Mouse (Mus musculus): Measurements from ENCODE around the gene Armc2. TPM values are rescaled to one million over a fixed set of nuclear protein-coding genes. Genes with fewer than 3 reads are reported as not detected.

Gene Armc2
- total and polyA plus RNA-seq, 3 experiments: 0.34 to 0.99 (median 0.90) TPM

DNA sequence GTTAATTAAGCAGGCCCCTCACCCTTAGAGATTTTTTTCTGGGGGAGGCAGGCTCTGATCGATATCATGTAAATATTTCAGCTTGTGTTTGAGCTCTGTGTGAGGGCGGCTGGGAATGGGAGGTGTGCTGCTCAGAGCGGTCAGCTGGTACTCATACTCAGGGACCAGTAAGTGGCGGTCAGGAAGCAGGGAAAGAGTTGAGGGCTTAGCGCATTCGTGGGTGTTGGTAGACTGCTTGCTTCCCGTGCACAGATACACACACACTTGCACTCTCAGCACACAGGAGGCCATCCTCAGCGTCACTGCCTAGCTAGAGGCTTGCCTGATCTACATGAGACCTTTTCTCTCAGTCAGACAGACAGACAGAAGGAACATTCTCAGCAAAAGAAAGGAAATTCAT lies 116.8 kb downstream of the Armc2 start:
- Histone ChIP-seq H3K27me3 (replicated peaks) (no peaks in the 10 kb centered on the region), H3K79me2 (replicated peaks; ENCODE audit: control insufficient read depth, extremely low read depth, insufficient read depth, poor library complexity, severe bottlenecking) (no peaks in the 10 kb centered on the region), H3K9ac (ENCODE audit: insufficient read depth, low read depth) (no peak overlapping the region), H3K4me2 (ENCODE audit: insufficient read depth, low read depth, poor library complexity, severe bottlenecking) (no peak overlapping the region), H3K9me3 (replicated peaks; ENCODE audit: low read length) (peaks cover 11% of the 10 kb centered on the region), H3K4me1 (ENCODE audit: control insufficient read depth in 1 of 2, insufficient read depth in 2 of 2) (peaks cover 2 to 12% of the 10 kb centered on the region in 2 experiments; a peak in 2 of 4 replicates), H3K27ac (ENCODE audit: insufficient read depth, low read depth) (no peak overlapping the region), H3K4me3 (replicated peaks in 1 of 3; ENCODE audit: low read depth in 2 of 3, low read length in 2 of 3, poor library complexity in 1 of 3) (no peak overlapping the region), H3K36me3 (replicated peaks in 1 of 2; ENCODE audit: control insufficient read depth in 1 of 2, insufficient read depth in 1 of 2, low read length in 1 of 2) (peaks cover 24 to 84% of the 10 kb centered on the region in 2 experiments)
- dilution Hi-C loops (cut with MboI; ENCODE audit: extremely low pct_ligation_motif_present, extremely low pct_unique_long_range_greater_than_20kb, low sequenced_read_pairs): no loop called here
- in situ Hi-C loops (cut with MboI; ENCODE audit: low pct_ligation_motif_present, low pct_unique_long_range_greater_than_20kb, low sequenced_read_pairs): no loop called here
- TF ChIP-seq SMC3 (IDR thresholded peaks at IDR 0.05; ENCODE audit: low read depth, low read length): no peak
- no peak for TF ChIP-seq ZKSCAN1 (IDR thresholded peaks at IDR 0.05; ENCODE audit: borderline replicate concordance, low read depth, low read length)
- TF ChIP-seq ZMIZ1 (IDR thresholded peaks at IDR 0.05; ENCODE audit: low read depth, low read length): no peak
- no peak for DNase-seq (ENCODE audit: extremely low read depth)

DNA sequence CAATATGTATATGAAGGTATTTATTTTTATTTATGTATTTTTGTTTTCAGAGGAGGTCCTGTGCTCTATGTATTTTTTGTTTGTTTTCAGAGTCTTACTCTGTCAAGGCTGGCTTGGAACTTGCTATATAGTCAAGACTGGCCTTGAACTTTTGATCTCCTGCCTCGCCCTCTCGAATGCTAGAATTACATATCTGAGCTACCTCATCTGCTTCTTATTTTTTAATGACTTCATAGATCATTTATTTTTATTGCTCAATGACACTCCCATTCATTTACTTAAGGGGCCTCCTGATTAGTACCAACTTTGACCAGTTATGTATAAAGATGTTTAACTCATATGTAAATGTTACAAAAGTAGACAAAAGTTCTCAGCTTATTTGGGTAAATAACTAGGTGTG lies 121.4 kb downstream of the Armc2 start:
- dilution Hi-C loops (cut with MboI; ENCODE audit: extremely low pct_ligation_motif_present, extremely low pct_unique_long_range_greater_than_20kb, low sequenced_read_pairs) (no loop called here), in situ Hi-C loops (cut with MboI; ENCODE audit: low pct_ligation_motif_present, low pct_unique_long_range_greater_than_20kb, low sequenced_read_pairs) (no loop called here)
- no peak overlapping the region for H3K4me3 ChIP-seq (replicated peaks in 1 of 3; ENCODE audit: low read depth in 2 of 3, low read length in 2 of 3, poor library complexity in 1 of 3)
- H3K27ac ChIP-seq (ENCODE audit: insufficient read depth, low read depth): no peak overlapping the region
- H3K79me2 ChIP-seq (replicated peaks; ENCODE audit: control insufficient read depth, extremely low read depth, insufficient read depth, poor library complexity, severe bottlenecking): peaks cover 2% of the 10 kb centered on the region; the same call in 1 of the 2 replicates
- no peak overlapping the region for H3K9ac ChIP-seq (ENCODE audit: insufficient read depth, low read depth)
- peaks cover 11% of the 10 kb centered on the region for H3K9me3 ChIP-seq (replicated peaks; ENCODE audit: low read length)
- peaks cover 12 to 45% of the 10 kb centered on the region in 2 experiments; a peak in 3 of 4 replicates for H3K4me1 ChIP-seq (ENCODE audit: control insufficient read depth in 1 of 2, insufficient read depth in 2 of 2)
- no peaks in the 10 kb centered on the region for H3K27me3 ChIP-seq (replicated peaks)
- H3K4me2 ChIP-seq (ENCODE audit: insufficient read depth, low read depth, poor library complexity, severe bottlenecking): no peak overlapping the region
- no peak for DNase-seq (ENCODE audit: extremely low read depth)
- TF ChIP-seq ETS1 (conservative IDR thresholded peaks at IDR 0.05; ENCODE audit: low read depth, low read length) (no peak), CTCF (conservative IDR thresholded peaks at IDR 0.05 in 1 of 2, IDR thresholded peaks at IDR 0.05 in 1 of 2; ENCODE audit: low read depth in 2 of 2, low read length in 2 of 2) (no peak), RCOR1 (conservative IDR thresholded peaks at IDR 0.05; ENCODE audit: low read depth, low read length) (no peak), USF1 (IDR thresholded peaks at IDR 0.05; ENCODE audit: low read depth, low read length) (no peak), NRF1 (IDR thresholded peaks at IDR 0.05; ENCODE audit: low read depth, low read length) (no peak), MAX (IDR thresholded peaks at IDR 0.05; ENCODE audit: low read length) (no peak), SIN3A (IDR thresholded peaks at IDR 0.05; ENCODE audit: low read length) (no peak), UBTF (IDR thresholded peaks at IDR 0.05; ENCODE audit: low read depth, low read length) (no peak), POLR2A (IDR thresholded peaks at IDR 0.05; ENCODE audit: low read depth, low read length) (no peak), NELFE (IDR thresholded peaks at IDR 0.05; ENCODE audit: low read depth, low read length) (no peak), IRF4 (IDR thresholded peaks at IDR 0.05; ENCODE audit: low read depth, low read length) (no peak), ZC3H11A (IDR thresholded peaks at IDR 0.05; ENCODE audit: low read depth, low read length) (no peak), HCFC1 (IDR thresholded peaks at IDR 0.05; ENCODE audit: low read depth, low read length) (no peak), MXI1 (IDR thresholded peaks at IDR 0.05; ENCODE audit: low read depth, low read length) (no peak), MAZ (IDR thresholded peaks at IDR 0.05; ENCODE audit: low read depth, low read length) (no peak)
- peaks cover 14 to 53% of the 10 kb centered on the region in 2 experiments for H3K36me3 ChIP-seq (replicated peaks in 1 of 2; ENCODE audit: control insufficient read depth in 1 of 2, insufficient read depth in 1 of 2, low read length in 1 of 2)

All from CH12.LX (cell line).